Mouse (Mus musculus) spleen, adult 2 months (tissue): ENCODE data around the gene Rchy1.

ENCODE experiments used
- CTCF ChIP-seq: fragments of 200-500 bp; IDR thresholded peaks from 2 replicates; pipeline ENCODE4 v1.5.1; 2011; ENCODE audit warnings: mild to moderate bottlenecking, inconsistent platforms; ENCODE audit not compliant: insufficient read depth, insufficient read length, insufficient replicate concordance; ENCODE audit errors: extremely low read depth
- POLR2A ChIP-seq: fragments of 200-500 bp; IDR thresholded peaks from 2 replicates; pipeline ENCODE4 v1.6.1; 2011; ENCODE audit warnings: low read depth, low read length, inconsistent platforms

- TF ChIP-seq POLR2A (no peak), CTCF (no peak)
Observed at GRCm38 (mm10) chr5:91911384-91912106, 51.3 kb downstream of the Rchy1 start.
